Mouse (Mus musculus) liver, embryonic 15.5 days (tissue): ENCODE data around the gene Ksr2. TPM values are rescaled to one million over a fixed set of nuclear protein-coding genes. Genes with fewer than 3 reads are reported as not detected.

Source experiments
- ATAC-seq: fragments of 200-750 bp; cut with Nextera tagmentation; 2 replicates; pipeline ENCODE4 v1.8.0; 2017; ENCODE audit warnings: moderate number of reproducible peaks, mild to moderate bottlenecking, moderate library complexity; ENCODE audit not compliant: insufficient read depth
- H3K27ac ChIP-seq: fragments of 300-500 bp; sonication (generic); replicated peaks from 2 replicates; pipeline ENCODE4 v1.5.1; 2015; ENCODE audit warnings: mild to moderate bottlenecking, inconsistent platforms
- H3K27me3 ChIP-seq: fragments of 300-500 bp; sonication (generic); 2 replicates; pipeline ENCODE4 v1.6.1; 2015; ENCODE audit warnings: mild to moderate bottlenecking, inconsistent platforms
- H3K36me3 ChIP-seq: fragments of 300-500 bp; sonication (generic); replicated peaks from 2 replicates; pipeline ENCODE4 v1.6.1; 2015; ENCODE audit warnings: moderate library complexity, mild to moderate bottlenecking, inconsistent platforms
- H3K4me1 ChIP-seq: fragments of 300-500 bp; sonication (generic); replicated peaks from 2 replicates; pipeline ENCODE4 v1.6.1; 2015; ENCODE audit warnings: inconsistent platforms
- H3K4me2 ChIP-seq: fragments of 300-500 bp; sonication (generic); 2 replicates; pipeline ENCODE4 v1.6.1; 2015; ENCODE audit warnings: moderate library complexity, mild to moderate bottlenecking, inconsistent platforms
- H3K4me3 ChIP-seq: fragments of 300-500 bp; sonication (generic); replicated peaks from 2 replicates; pipeline ENCODE4 v1.5.1; 2015; ENCODE audit warnings: mild to moderate bottlenecking, inconsistent platforms
- H3K9ac ChIP-seq: fragments of 300-500 bp; sonication (generic); 2 replicates; pipeline ENCODE4 v1.6.1; 2015; ENCODE audit warnings: moderate library complexity, mild to moderate bottlenecking, inconsistent platforms
- H3K9me3 ChIP-seq: fragments of 300-500 bp; sonication (generic); replicated peaks from 2 replicates; pipeline ENCODE4 v1.6.1; 2016; ENCODE audit warnings: inconsistent platforms
- whole genome bisulfite sequencing: fragments of 180-500 bp; shearing (Covaris S2); methylation state at CpG from one replicate; pipeline ENCODE4 v1.1.7; 2015; ENCODE audit warnings: mixed read lengths; ENCODE audit not compliant: insufficient replicate concordance; 5-methylcytosine and 5-hydroxymethylcytosine counted together
- polyA plus RNA-seq: library from polyadenylated mRNA; unstranded; fragments of >200 nt; fragmentation: Nextera tagmentation; extraction: Ambion mirVana; gene quantifications from 2 replicates; pipeline ENCODE4 v1.2.1, GENCODE M21; 2015

Ksr2 gene
- polyA plus RNA-seq, 1 experiment from 2014 or later, result 0.10 TPM

DNA sequence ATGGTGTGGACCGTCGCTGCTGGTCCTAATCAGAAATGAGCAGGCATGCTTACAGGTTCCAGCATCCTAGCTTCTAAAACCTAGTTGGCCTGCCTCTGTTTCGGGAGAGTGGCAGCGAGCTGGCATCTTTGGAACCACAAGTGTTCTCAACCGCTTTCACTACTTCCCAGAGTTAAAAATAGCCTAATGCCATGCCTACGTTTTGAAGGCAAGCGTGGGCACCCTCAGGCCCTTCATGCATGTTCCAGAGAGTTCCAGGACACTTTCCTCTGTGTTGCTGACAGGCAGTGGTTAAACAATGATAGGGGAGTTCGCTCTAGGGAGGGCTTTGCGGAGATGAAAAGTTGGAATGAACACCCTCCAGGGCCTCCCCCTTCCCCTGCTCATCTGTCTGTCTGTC is 303.3 kb downstream of the Ksr2 start:
- no peak for ATAC-seq
- Histone ChIP-seq H3K27ac (no peak overlapping the region), H3K4me2 (no peak overlapping the region), H3K4me1 (no peaks in the 10 kb centered on the region), H3K27me3 (no peaks in the 10 kb centered on the region), H3K4me3 (no peak overlapping the region), H3K9me3 (no peaks in the 10 kb centered on the region), H3K36me3 (no peaks in the 10 kb centered on the region), H3K9ac (no peak overlapping the region)
- WGBS, result 72% methylated on average over 9 of the region's 9 CpGs

GRCm38 (mm10) chr5:117723316-117723715 is 309.5 kb downstream of the Ksr2 start:
- WGBS, result 62% methylated on average over 4 of the region's 4 CpGs
- Histone ChIP-seq H3K4me3 (no peak overlapping the region), H3K27me3 (no peaks in the 10 kb centered on the region), H3K27ac (no peak overlapping the region), H3K4me2 (no peak overlapping the region), H3K36me3 (no peaks in the 10 kb centered on the region), H3K4me1 (no peaks in the 10 kb centered on the region; the same call in 1 of the 2 replicates), H3K9me3 (no peaks in the 10 kb centered on the region), H3K9ac (no peak overlapping the region)
- ATAC-seq, result no peak

DNA sequence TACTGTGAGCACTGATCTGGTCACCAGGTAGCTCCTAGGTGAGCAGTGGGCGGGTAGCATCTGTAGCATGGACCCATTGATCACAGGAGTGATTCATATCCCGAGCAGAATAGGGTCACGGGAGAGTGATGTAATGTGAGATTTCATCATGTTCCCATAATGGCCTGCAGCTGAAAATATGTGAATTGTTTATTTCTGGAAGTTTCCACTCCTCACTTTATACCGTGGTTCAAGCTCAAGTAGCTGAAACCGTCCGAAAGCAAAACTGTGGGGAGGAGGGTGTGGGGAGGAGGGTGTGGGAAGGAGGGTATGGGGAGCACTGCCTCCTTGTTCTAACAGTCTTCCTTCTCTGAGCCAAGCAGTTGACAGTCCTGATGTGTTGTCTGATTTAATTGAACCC is 312.7 kb downstream of the Ksr2 start:
- Histone ChIP-seq H3K4me3 (no peak overlapping the region), H3K4me1 (no peaks in the 10 kb centered on the region; the same call in 1 of the 2 replicates), H3K36me3 (no peaks in the 10 kb centered on the region), H3K27me3 (no peaks in the 10 kb centered on the region), H3K9me3 (no peaks in the 10 kb centered on the region), H3K9ac (no peak overlapping the region), H3K27ac (no peak overlapping the region), H3K4me2 (no peak overlapping the region)
- ATAC-seq, result no peak
- 58% methylated on average over 6 of the region's 6 CpGs for WGBS

- Histone ChIP-seq H3K27ac (no peak overlapping the region), H3K27me3 (no peaks in the 10 kb centered on the region), H3K4me1 (no peaks in the 10 kb centered on the region; the same call in 1 of the 2 replicates), H3K4me3 (no peak overlapping the region), H3K36me3 (no peaks in the 10 kb centered on the region), H3K9me3 (no peaks in the 10 kb centered on the region), H3K9ac (no peak overlapping the region), H3K4me2 (no peak overlapping the region)
- no peak for ATAC-seq
- WGBS, result 54% methylated on average over 7 of the region's 7 CpGs
Observed at GRCm38 (mm10) chr5:117727138-117727537, 313.3 kb downstream of the Ksr2 start.

DNA sequence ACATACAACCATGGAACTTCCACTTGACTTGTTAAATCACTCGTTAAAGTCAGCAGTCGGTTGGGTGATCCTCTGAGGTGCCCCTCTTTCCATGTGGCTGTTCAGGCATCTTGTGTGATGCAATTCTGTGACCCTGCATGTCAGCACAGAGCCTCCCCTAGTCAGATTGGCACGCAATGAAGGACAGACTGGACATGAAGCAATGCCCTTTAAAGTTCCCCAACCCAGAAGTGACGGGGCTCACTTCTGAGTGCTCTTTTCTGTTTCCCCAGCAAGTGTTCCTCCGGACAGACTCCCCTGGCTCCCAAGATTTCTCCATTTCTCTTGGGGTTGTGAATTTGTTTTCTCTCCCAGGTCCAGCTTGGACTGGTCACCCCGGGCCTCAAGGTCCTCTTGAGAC is 317.5 kb downstream of the Ksr2 start:
- no peak overlapping the region for H3K9ac ChIP-seq
- H3K4me3 ChIP-seq, result no peak overlapping the region
- WGBS, result 42% methylated on average over 6 of the region's 6 CpGs
- H3K4me2 ChIP-seq, result no peak overlapping the region
- H3K4me1 ChIP-seq, result no peaks in the 10 kb centered on the region; the same call in 1 of the 2 replicates
- H3K27me3 ChIP-seq, result no peaks in the 10 kb centered on the region
- no peak overlapping the region for H3K27ac ChIP-seq
- no peaks in the 10 kb centered on the region for H3K36me3 ChIP-seq
- ATAC-seq, result no peak
- H3K9me3 ChIP-seq, result no peaks in the 10 kb centered on the region

DNA sequence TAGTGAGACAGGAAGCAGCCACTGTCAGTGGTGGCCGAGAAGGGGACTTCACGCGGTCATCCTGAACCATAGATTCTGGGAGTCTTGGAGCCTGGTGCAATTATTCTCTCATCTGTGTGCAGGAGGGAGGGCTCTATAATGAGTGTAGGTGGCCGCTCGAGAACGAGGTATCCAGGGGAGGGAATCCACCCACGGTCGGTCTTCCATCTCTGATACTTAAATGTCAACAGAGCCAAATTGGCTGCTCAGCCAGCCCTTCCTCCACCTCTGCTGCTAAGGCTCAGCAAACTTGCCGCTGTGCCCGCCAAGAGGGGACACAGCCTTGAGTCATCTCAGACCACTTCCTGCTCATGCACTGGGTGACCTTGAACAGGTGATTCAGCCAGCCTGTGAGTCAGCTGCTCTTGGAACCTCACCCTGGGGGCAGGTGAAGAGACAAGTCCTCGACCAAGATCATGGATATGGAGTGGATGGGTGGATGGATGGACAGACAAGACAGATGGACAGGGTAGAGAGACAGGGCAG is 330.9 kb downstream of the Ksr2 start:
- Histone ChIP-seq H3K9ac (no peak overlapping the region), H3K36me3 (no peaks in the 10 kb centered on the region), H3K4me2 (no peak overlapping the region), H3K27ac (no peak overlapping the region), H3K27me3 (no peaks in the 10 kb centered on the region), H3K4me1 (no peaks in the 10 kb centered on the region), H3K4me3 (no peak overlapping the region), H3K9me3 (no peaks in the 10 kb centered on the region)
- ATAC-seq, result no peak
- WGBS, result 53% methylated on average over 11 of the region's 11 CpGs

- Histone ChIP-seq H3K4me1 (no peaks in the 10 kb centered on the region), H3K9ac (no peak overlapping the region), H3K27ac (no peak overlapping the region), H3K4me3 (no peak overlapping the region), H3K36me3 (no peaks in the 10 kb centered on the region), H3K4me2 (no peak overlapping the region), H3K9me3 (no peaks in the 10 kb centered on the region), H3K27me3 (no peaks in the 10 kb centered on the region)
- whole genome bisulfite sequencing, result 42% methylated on average over 5 of the region's 5 CpGs
- no peak for ATAC-seq
Observed at GRCm38 (mm10) chr5:117749353-117749752, 335.6 kb downstream of the Ksr2 start.

GRCm38 (mm10) chr5:117757696-117758482 is 344.1 kb downstream of the Ksr2 start:
- Histone ChIP-seq H3K27ac (no peak overlapping the region), H3K9me3 (0 out of 2 replicates have a peak, but pooled peaks cover 5% of the 10 kb centered on the region), H3K36me3 (no peaks in the 10 kb centered on the region), H3K4me2 (no peak overlapping the region), H3K4me3 (no peak overlapping the region), H3K9ac (no peak overlapping the region), H3K27me3 (no peaks in the 10 kb centered on the region), H3K4me1 (no peaks in the 10 kb centered on the region)
- ATAC-seq, result no peak
- 42% methylated on average over 12 of the region's 12 CpGs for WGBS

GRCm38 (mm10) chr5:117761181-117761832 is 347.5 kb downstream of the Ksr2 start:
- Histone ChIP-seq H3K9me3 (0 out of 2 replicates have a peak, but pooled peaks cover 5% of the 10 kb centered on the region), H3K36me3 (no peaks in the 10 kb centered on the region), H3K9ac (no peak overlapping the region), H3K27me3 (no peaks in the 10 kb centered on the region), H3K4me2 (no peak overlapping the region), H3K4me1 (no peaks in the 10 kb centered on the region), H3K4me3 (no peak overlapping the region), H3K27ac (no peak overlapping the region)
- ATAC-seq, result no peak
- WGBS, result 48% methylated on average over 9 of the region's 9 CpGs

- ATAC-seq, result no peak
- 0 out of 2 replicates have a peak, but pooled peaks cover 5% of the 10 kb centered on the region for H3K9me3 ChIP-seq
- WGBS, result 69% methylated on average over 9 of the region's 9 CpGs
- no peak overlapping the region for H3K4me2 ChIP-seq
- no peaks in the 10 kb centered on the region for H3K4me1 ChIP-seq
- no peaks in the 10 kb centered on the region for H3K36me3 ChIP-seq
- no peak overlapping the region for H3K4me3 ChIP-seq
- no peak overlapping the region for H3K9ac ChIP-seq
- no peaks in the 10 kb centered on the region for H3K27me3 ChIP-seq
- no peak overlapping the region for H3K27ac ChIP-seq
Observed at GRCm38 (mm10) chr5:117764496-117764895, 350.7 kb downstream of the Ksr2 start.

DNA sequence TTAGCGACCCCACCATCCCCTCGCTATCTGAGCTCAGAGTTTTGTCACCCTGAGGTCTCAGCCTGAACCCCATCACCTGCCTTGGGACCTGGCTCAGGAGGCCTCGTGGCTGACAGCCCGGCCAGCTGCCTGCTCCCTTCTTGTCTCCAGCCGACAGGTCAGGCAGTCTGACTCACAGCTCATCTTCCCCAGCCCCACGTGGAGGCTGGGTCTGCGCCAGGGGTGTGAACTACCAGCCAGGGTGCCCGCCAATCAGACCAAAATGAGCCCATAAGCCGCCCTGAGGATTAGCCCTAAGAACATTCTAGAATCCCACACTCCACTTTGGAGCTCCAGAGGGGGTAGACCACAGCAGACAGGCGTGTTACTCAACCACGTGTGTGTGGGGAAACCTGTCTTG is 365.4 kb downstream of the Ksr2 start:
- Histone ChIP-seq H3K4me1 (no peaks in the 10 kb centered on the region), H3K4me3 (no peak overlapping the region), H3K4me2 (no peak overlapping the region), H3K36me3 (no peaks in the 10 kb centered on the region), H3K9ac (no peak overlapping the region), H3K27me3 (no peaks in the 10 kb centered on the region), H3K27ac (no peak overlapping the region), H3K9me3 (no peaks in the 10 kb centered on the region)
- WGBS, result 41% methylated on average over 11 of the region's 11 CpGs
- ATAC-seq, result no peak
